Mouse (Mus musculus): Measurements from ENCODE around the gene Nudt2. TPM values are rescaled to one million over a fixed set of nuclear protein-coding genes. Genes with fewer than 3 reads are reported as not detected.

The Nudt2 gene
- polyA plus RNA-seq, 1 experiment from 2014 or later, result 70.3 TPM

GRCm38 (mm10) chr4:41468396-41469080 is 3.6 kb downstream of the Nudt2 start:
- Histone ChIP-seq H3K9ac (ENCODE audit: low read depth, low read length) (no peak overlapping the region), H3K9me3 (ENCODE audit: control insufficient read depth, low read length) (no peaks in the 10 kb centered on the region), H3K27ac (ENCODE audit: low read length) (no peak overlapping the region), H3K4me3 (ENCODE audit: low read length) (no peak overlapping the region), H3K27me3 (replicated peaks; ENCODE audit: control insufficient read depth, insufficient read depth, low read length) (no peaks in the 10 kb centered on the region), H3K4me2 (ENCODE audit: low read depth, low read length) (no peak overlapping the region), H3K4me1 (ENCODE audit: control insufficient read depth, insufficient read depth, low read length) (peaks cover under 1% of the 10 kb centered on the region; the same call in 1 of the 2 replicates), H3K36me3 (ENCODE audit: control insufficient read depth, insufficient read depth, low read length) (no peaks in the 10 kb centered on the region)
- no peak for ATAC-seq
- WGBS, result 54% methylated on average over 17 of the region's 17 CpGs

GRCm38 (mm10) chr4:41469199-41469598 is 4.2 kb downstream of the Nudt2 start:
- H3K4me1 ChIP-seq (ENCODE audit: control insufficient read depth, insufficient read depth, low read length), result no peaks in the 10 kb centered on the region
- no peaks in the 10 kb centered on the region for H3K9me3 ChIP-seq (ENCODE audit: control insufficient read depth, low read length)
- no peaks in the 10 kb centered on the region for H3K36me3 ChIP-seq (ENCODE audit: control insufficient read depth, insufficient read depth, low read length)
- 78% methylated on average over 10 of the region's 10 CpGs for WGBS
- H3K27me3 ChIP-seq (replicated peaks; ENCODE audit: control insufficient read depth, insufficient read depth, low read length), result no peaks in the 10 kb centered on the region
- ATAC-seq, result no peak
- H3K4me3 ChIP-seq (ENCODE audit: low read length), result no peak overlapping the region
- no peak overlapping the region for H3K9ac ChIP-seq (ENCODE audit: low read depth, low read length)
- no peak overlapping the region for H3K4me2 ChIP-seq (ENCODE audit: low read depth, low read length)
- H3K27ac ChIP-seq (ENCODE audit: low read length), result no peak overlapping the region

GRCm38 (mm10) chr4:41470051-41470683 is 5.2 kb downstream of the Nudt2 start:
- no peak for ATAC-seq
- Histone ChIP-seq H3K36me3 (ENCODE audit: control insufficient read depth, insufficient read depth, low read length) (no peaks in the 10 kb centered on the region), H3K27ac (ENCODE audit: low read length) (no peak overlapping the region), H3K4me2 (ENCODE audit: low read depth, low read length) (no peak overlapping the region), H3K27me3 (replicated peaks; ENCODE audit: control insufficient read depth, insufficient read depth, low read length) (no peaks in the 10 kb centered on the region), H3K9me3 (ENCODE audit: control insufficient read depth, low read length) (no peaks in the 10 kb centered on the region), H3K4me1 (ENCODE audit: control insufficient read depth, insufficient read depth, low read length) (no peaks in the 10 kb centered on the region), H3K9ac (ENCODE audit: low read depth, low read length) (no peak overlapping the region), H3K4me3 (ENCODE audit: low read length) (no peak overlapping the region)
- 60% methylated on average over 7 of the region's 7 CpGs for WGBS

GRCm38 (mm10) chr4:41470684-41471383 is 5.9 kb downstream of the Nudt2 start:
- H3K27ac ChIP-seq (ENCODE audit: low read length), result no peak overlapping the region
- no peaks in the 10 kb centered on the region for H3K36me3 ChIP-seq (ENCODE audit: control insufficient read depth, insufficient read depth, low read length)
- H3K9me3 ChIP-seq (ENCODE audit: control insufficient read depth, low read length), result no peaks in the 10 kb centered on the region
- H3K4me2 ChIP-seq (ENCODE audit: low read depth, low read length), result no peak overlapping the region
- 53% methylated on average over 5 of the region's 5 CpGs for WGBS
- ATAC-seq, result no peak
- no peak overlapping the region for H3K9ac ChIP-seq (ENCODE audit: low read depth, low read length)
- no peaks in the 10 kb centered on the region for H3K4me1 ChIP-seq (ENCODE audit: control insufficient read depth, insufficient read depth, low read length)
- no peaks in the 10 kb centered on the region for H3K27me3 ChIP-seq (replicated peaks; ENCODE audit: control insufficient read depth, insufficient read depth, low read length)
- no peak overlapping the region for H3K4me3 ChIP-seq (ENCODE audit: low read length)

GRCm38 (mm10) chr4:41471384-41471689 is 6.4 kb downstream of the Nudt2 start:
- Histone ChIP-seq H3K27ac (ENCODE audit: low read length) (no peak overlapping the region), H3K9me3 (ENCODE audit: control insufficient read depth, low read length) (no peaks in the 10 kb centered on the region), H3K4me1 (ENCODE audit: control insufficient read depth, insufficient read depth, low read length) (no peaks in the 10 kb centered on the region), H3K4me2 (ENCODE audit: low read depth, low read length) (no peak overlapping the region), H3K36me3 (ENCODE audit: control insufficient read depth, insufficient read depth, low read length) (no peaks in the 10 kb centered on the region), H3K27me3 (replicated peaks; ENCODE audit: control insufficient read depth, insufficient read depth, low read length) (no peaks in the 10 kb centered on the region), H3K9ac (ENCODE audit: low read depth, low read length) (no peak overlapping the region), H3K4me3 (ENCODE audit: low read length) (no peak overlapping the region)
- 74% methylated on average over 1 of the region's 1 CpGs for WGBS
- ATAC-seq, result no peak

- H3K4me2 ChIP-seq (ENCODE audit: low read depth, low read length), result no peak overlapping the region
- no peak overlapping the region for H3K9ac ChIP-seq (ENCODE audit: low read depth, low read length)
- 86% methylated on average over 9 of the region's 9 CpGs for WGBS
- H3K27me3 ChIP-seq (replicated peaks; ENCODE audit: control insufficient read depth, insufficient read depth, low read length), result no peaks in the 10 kb centered on the region
- H3K4me1 ChIP-seq (ENCODE audit: control insufficient read depth, insufficient read depth, low read length), result peaks cover 12% of the 10 kb centered on the region; the same call in 1 of the 2 replicates
- H3K36me3 ChIP-seq (ENCODE audit: control insufficient read depth, insufficient read depth, low read length), result no peaks in the 10 kb centered on the region
- H3K4me3 ChIP-seq (ENCODE audit: low read length), result no peak overlapping the region
- no peaks in the 10 kb centered on the region for H3K9me3 ChIP-seq (ENCODE audit: control insufficient read depth, low read length)
- H3K27ac ChIP-seq (ENCODE audit: low read length), result no peak overlapping the region
- no peak for ATAC-seq
These were observed 12.8 kb downstream of the Nudt2 start for GRCm38 (mm10) chr4:41477648-41478160.

- H3K9me3 ChIP-seq (ENCODE audit: control insufficient read depth, low read length), result no peaks in the 10 kb centered on the region
- WGBS, result 68% methylated on average over 4 of the region's 4 CpGs
- H3K27me3 ChIP-seq (replicated peaks; ENCODE audit: control insufficient read depth, insufficient read depth, low read length), result no peaks in the 10 kb centered on the region
- no peak overlapping the region for H3K4me3 ChIP-seq (ENCODE audit: low read length)
- H3K36me3 ChIP-seq (ENCODE audit: control insufficient read depth, insufficient read depth, low read length), result no peaks in the 10 kb centered on the region
- no peak overlapping the region for H3K4me2 ChIP-seq (ENCODE audit: low read depth, low read length)
- peak; percentile 29; the same call in 1 of the 2 replicates for ATAC-seq
- H3K9ac ChIP-seq (ENCODE audit: low read depth, low read length), result no peak overlapping the region
- peak overlapping the region; percentile 20; the same call in 1 of the 2 replicates for H3K27ac ChIP-seq (ENCODE audit: low read length)
- peaks cover 12% of the 10 kb centered on the region; the same call in 1 of the 2 replicates for H3K4me1 ChIP-seq (ENCODE audit: control insufficient read depth, insufficient read depth, low read length)
These were observed 14.0 kb downstream of the Nudt2 start for GRCm38 (mm10) chr4:41478751-41479455.

- no peak overlapping the region for H3K9ac ChIP-seq (ENCODE audit: low read depth, low read length)
- H3K4me2 ChIP-seq (ENCODE audit: low read depth, low read length), result no peak overlapping the region
- WGBS, result 48% methylated on average over 1 of the region's 1 CpGs
- no peaks in the 10 kb centered on the region for H3K9me3 ChIP-seq (ENCODE audit: control insufficient read depth, low read length)
- H3K27me3 ChIP-seq (replicated peaks; ENCODE audit: control insufficient read depth, insufficient read depth, low read length), result no peaks in the 10 kb centered on the region
- H3K36me3 ChIP-seq (ENCODE audit: control insufficient read depth, insufficient read depth, low read length), result no peaks in the 10 kb centered on the region
- peak overlapping the region; percentile 43 for H3K27ac ChIP-seq (ENCODE audit: low read length)
- peaks cover 12% of the 10 kb centered on the region; the same call in 1 of the 2 replicates for H3K4me1 ChIP-seq (ENCODE audit: control insufficient read depth, insufficient read depth, low read length)
- H3K4me3 ChIP-seq (ENCODE audit: low read length), result no peak overlapping the region
- peak; percentile 68 for ATAC-seq
These were observed 14.5 kb downstream of the Nudt2 start for GRCm38 (mm10) chr4:41479456-41479804.

GRCm38 (mm10) chr4:41480254-41480653 is 15.3 kb downstream of the Nudt2 start:
- Histone ChIP-seq H3K9ac (ENCODE audit: low read depth, low read length) (no peak overlapping the region), H3K9me3 (ENCODE audit: control insufficient read depth, low read length) (no peaks in the 10 kb centered on the region), H3K27me3 (replicated peaks; ENCODE audit: control insufficient read depth, insufficient read depth, low read length) (no peaks in the 10 kb centered on the region), H3K4me2 (ENCODE audit: low read depth, low read length) (no peak overlapping the region), H3K27ac (ENCODE audit: low read length) (peak overlapping the region; percentile 43), H3K4me3 (ENCODE audit: low read length) (no peak overlapping the region), H3K4me1 (ENCODE audit: control insufficient read depth, insufficient read depth, low read length) (peaks cover 12% of the 10 kb centered on the region; the same call in 1 of the 2 replicates), H3K36me3 (ENCODE audit: control insufficient read depth, insufficient read depth, low read length) (no peaks in the 10 kb centered on the region)
- ATAC-seq, result no peak
- 66% methylated on average over 8 of the region's 8 CpGs for WGBS
